Mouse (Mus musculus) liver, postnatal 0 days (tissue): ENCODE measurements at regions not wholly inside any gene's neighbourhood (a gene's known extent, or its start where the extent isn't known, plus 50 kb on each side); places are given as distances from the start of the nearest gene placed in this dataset.

Experiments
- ATAC-seq: fragments of 200-750 bp; cut with Nextera tagmentation; 2 replicates; pipeline ENCODE4 v1.8.0; 2017; ENCODE audit warnings: mild to moderate bottlenecking, moderate library complexity
- DNase-seq: peaks from one replicate; pipeline ENCODE4 v3.0.0-alpha.2; 2016
- H3K27ac ChIP-seq: fragments of 300-500 bp; sonication (generic); 2 replicates; pipeline ENCODE4 v1.5.1; 2014; ENCODE audit warnings: antibody characterized with exemption, moderate library complexity, mild to moderate bottlenecking, low read depth
- H3K27me3 ChIP-seq: fragments of 300-500 bp; sonication (generic); 2 replicates; pipeline ENCODE4 v1.6.1; 2014; ENCODE audit warnings: low read length, control low read depth, mixed read lengths; ENCODE audit not compliant: insufficient read depth
- H3K36me3 ChIP-seq: fragments of 300-500 bp; sonication (generic); replicated peaks from 2 replicates; pipeline ENCODE4 v1.6.1; 2014; ENCODE audit warnings: mild to moderate bottlenecking, control low read depth, low read length, moderate library complexity, mixed read lengths; ENCODE audit not compliant: insufficient read depth
- H3K4me1 ChIP-seq: fragments of 300-500 bp; sonication (generic); 2 replicates; pipeline ENCODE4 v1.6.1; 2014; ENCODE audit warnings: antibody characterized with exemption, mild to moderate bottlenecking, control low read depth; ENCODE audit not compliant: insufficient read depth
- H3K4me2 ChIP-seq: fragments of 300-500 bp; sonication (generic); 2 replicates; pipeline ENCODE4 v1.6.1; 2014; ENCODE audit warnings: low read depth, mild to moderate bottlenecking, low read length, moderate library complexity, mixed read lengths
- H3K4me3 ChIP-seq: fragments of 300-500 bp; sonication (generic); 2 replicates; pipeline ENCODE4 v1.5.1; 2014; ENCODE audit warnings: low read depth, low read length
- H3K9ac ChIP-seq: fragments of 300-500 bp; sonication (generic); replicated peaks from 2 replicates; pipeline ENCODE4 v1.6.1; 2014; ENCODE audit warnings: mild to moderate bottlenecking, moderate library complexity
- H3K9me3 ChIP-seq: fragments of 300-500 bp; sonication (generic); 2 replicates; pipeline ENCODE4 v1.6.1; 2016; ENCODE audit warnings: mild to moderate bottlenecking, control low read depth, low read length, mixed read lengths
- CTCF ChIP-seq: sonication (generic); IDR thresholded peaks from 2 replicates; pipeline ENCODE4 v1.5.1; 2016; ENCODE audit warnings: antibody characterized with exemption, low read depth
- EP300 ChIP-seq: IDR thresholded peaks from 2 replicates; pipeline ENCODE4 v1.6.1; 2016; ENCODE audit warnings: antibody characterized with exemption, low read depth, mild to moderate bottlenecking
- WGBS: fragments of 180-500 bp; shearing (Covaris S2); extraction: QIAGEN DNeasy Blood & Tissue Kit; methylation state at CpG from one replicate; pipeline ENCODE4 v1.1.7; 2014; ENCODE audit not compliant: insufficient replicate concordance; 5-methylcytosine and 5-hydroxymethylcytosine counted together

DNA sequence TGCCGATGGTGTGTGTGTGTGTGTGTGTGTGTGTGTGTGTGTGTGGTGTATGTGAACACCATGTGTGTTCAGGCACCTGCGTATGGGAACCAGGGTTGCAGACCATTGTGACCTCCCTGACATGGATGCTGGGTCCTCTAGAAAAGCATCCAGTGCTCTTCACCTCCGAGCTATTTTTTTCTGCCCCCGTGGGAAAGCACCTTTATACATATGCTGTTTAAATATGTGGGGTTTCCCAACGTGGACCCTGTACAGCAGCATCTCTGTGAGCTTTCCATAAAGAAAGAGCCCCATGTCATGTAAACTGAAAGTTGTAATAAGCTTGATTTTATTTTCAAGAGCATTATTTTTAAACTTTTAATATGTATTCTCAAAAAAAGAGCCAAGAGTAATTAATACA, 126.6 kb downstream of the Cyp26a1 start:
- H3K27ac ChIP-seq = no peak overlapping the region
- no peak overlapping the region for H3K4me3 ChIP-seq
- 72% methylated on average over 5 of the region's 5 CpGs for WGBS
- no peaks in the 10 kb centered on the region for H3K27me3 ChIP-seq
- H3K36me3 ChIP-seq = no peaks in the 10 kb centered on the region
- no peak overlapping the region for H3K9ac ChIP-seq
- no peaks in the 10 kb centered on the region for H3K9me3 ChIP-seq
- no peak for TF ChIP-seq EP300
- no peak for TF ChIP-seq CTCF
- no peak for DNase-seq
- no peaks in the 10 kb centered on the region for H3K4me1 ChIP-seq
- H3K4me2 ChIP-seq = no peak overlapping the region
- no peak for ATAC-seq

DNA sequence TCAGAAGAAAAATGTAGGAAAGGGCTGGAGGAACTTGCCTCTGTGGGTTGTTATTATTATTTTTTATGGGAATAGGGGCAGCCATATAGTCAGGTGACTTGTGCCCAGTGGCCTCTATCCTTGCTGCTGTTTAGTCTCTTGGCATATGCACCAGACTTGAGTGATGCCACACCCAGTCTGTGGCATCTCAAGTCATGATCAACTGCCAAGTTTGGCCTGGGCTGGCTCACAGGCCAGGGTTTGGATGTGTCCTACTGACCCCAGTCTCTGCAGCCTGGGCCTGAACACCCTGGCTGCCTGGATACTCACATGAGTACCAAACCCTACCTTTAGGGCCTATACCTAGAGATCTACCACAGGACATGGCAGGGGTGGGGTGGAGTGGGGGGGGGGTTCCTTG, 133.8 kb downstream of the Cyp26a1 start:
- no peak for DNase-seq
- H3K4me1 ChIP-seq = no peaks in the 10 kb centered on the region
- H3K36me3 ChIP-seq = no peaks in the 10 kb centered on the region
- no peak overlapping the region for H3K9ac ChIP-seq
- no peak overlapping the region for H3K27ac ChIP-seq
- H3K9me3 ChIP-seq = no peaks in the 10 kb centered on the region
- TF ChIP-seq CTCF (no peak), EP300 (no peak)
- no peak overlapping the region for H3K4me2 ChIP-seq
- no peak overlapping the region for H3K4me3 ChIP-seq
- H3K27me3 ChIP-seq = no peaks in the 10 kb centered on the region
- no peak for ATAC-seq

DNA sequence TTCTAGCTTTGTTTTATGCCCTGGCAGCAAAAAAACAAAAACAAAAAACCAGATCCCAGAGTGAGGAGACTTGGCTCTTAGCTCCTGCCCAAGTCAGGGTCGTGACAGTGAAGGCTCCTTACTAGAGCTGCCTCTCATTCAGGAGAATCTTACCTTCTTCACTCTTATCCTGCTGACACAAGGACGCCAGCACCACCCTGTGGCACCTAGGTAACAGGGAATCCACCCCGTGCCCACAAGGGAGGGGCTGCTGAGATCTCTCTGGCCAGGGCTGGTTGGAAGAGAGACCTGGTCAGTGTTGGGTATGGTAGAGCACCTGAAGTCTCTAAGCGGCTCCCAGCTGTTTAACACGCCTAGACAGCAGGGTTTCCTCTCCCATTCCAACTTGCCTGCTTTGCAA, 139.3 kb downstream of the Cyp26a1 start:
- Histone ChIP-seq H3K9me3 (no peaks in the 10 kb centered on the region), H3K4me1 (no peaks in the 10 kb centered on the region), H3K36me3 (no peaks in the 10 kb centered on the region), H3K4me2 (no peak overlapping the region), H3K4me3 (no peak overlapping the region), H3K27ac (no peak overlapping the region), H3K9ac (no peak overlapping the region), H3K27me3 (no peaks in the 10 kb centered on the region)
- 53% methylated on average over 5 of the region's 5 CpGs for WGBS
- TF ChIP-seq CTCF (peak; percentile 52), EP300 (no peak)
- DNase-seq = no peak
- no peak for ATAC-seq
